Mouse (Mus musculus) kidney, embryonic 16.5 days (tissue): Measurements from ENCODE around the gene Dhx58. TPM values are rescaled to one million over a fixed set of nuclear protein-coding genes. Genes with fewer than 3 reads are reported as not detected.
A peak's percentile ranks its signal among the peaks of the same experiment; 100 is the strongest.

Experiments used
- ATAC-seq: fragments of 200-750 bp; cut with Nextera tagmentation; 2 replicates; pipeline ENCODE4 v1.8.0; 2017; ENCODE audit warnings: moderate TSS enrichment; ENCODE audit not compliant: low FRiP score, low TSS enrichment
- H3K27ac ChIP-seq: fragments of 300-500 bp; sonication (generic); 2 replicates; pipeline ENCODE4 v1.5.1; 2014; ENCODE audit warnings: low read length
- H3K27me3 ChIP-seq: fragments of 300-500 bp; sonication (generic); 2 replicates; pipeline ENCODE4 v1.6.1; 2014; ENCODE audit warnings: low read length, control low read depth, mixed read lengths; ENCODE audit not compliant: insufficient read depth
- H3K36me3 ChIP-seq: fragments of 300-500 bp; sonication (generic); 2 replicates; pipeline ENCODE4 v1.6.1; 2014; ENCODE audit warnings: low read length, control low read depth, mixed read lengths; ENCODE audit not compliant: insufficient read depth
- H3K4me1 ChIP-seq: fragments of 300-500 bp; sonication (generic); 2 replicates; pipeline ENCODE4 v1.6.1; 2014; ENCODE audit warnings: low read length, control low read depth, mixed read lengths; ENCODE audit not compliant: insufficient read depth
- H3K4me2 ChIP-seq: fragments of 300-500 bp; sonication (generic); replicated peaks from 2 replicates; pipeline ENCODE4 v1.6.1; 2014; ENCODE audit warnings: low read depth, low read length
- H3K4me3 ChIP-seq: fragments of 300-500 bp; sonication (generic); 2 replicates; pipeline ENCODE4 v1.5.1; 2014; ENCODE audit warnings: mild to moderate bottlenecking, low read length
- H3K9ac ChIP-seq: fragments of 300-500 bp; sonication (generic); replicated peaks from 2 replicates; pipeline ENCODE4 v1.6.1; 2014; ENCODE audit warnings: low read length
- H3K9me3 ChIP-seq: fragments of 300-500 bp; sonication (generic); 2 replicates; pipeline ENCODE4 v1.6.1; 2016; ENCODE audit warnings: low read length, control low read depth
- WGBS: fragments of 180-500 bp; shearing (Covaris S2); extraction: QIAGEN DNeasy Blood & Tissue Kit; methylation state at CpG from one replicate; pipeline ENCODE4 v1.1.7; 2014; 5-methylcytosine and 5-hydroxymethylcytosine counted together
- polyA plus RNA-seq: library from polyadenylated mRNA; unstranded; fragments of >200 nt; fragmentation: Nextera tagmentation; extraction: Ambion mirVana; gene quantifications from 2 replicates; pipeline ENCODE4 v1.2.1, GENCODE M21; 2015

The Dhx58 gene
- polyA plus RNA-seq, 1 experiment from 2014 or later: 3.2 TPM

DNA sequence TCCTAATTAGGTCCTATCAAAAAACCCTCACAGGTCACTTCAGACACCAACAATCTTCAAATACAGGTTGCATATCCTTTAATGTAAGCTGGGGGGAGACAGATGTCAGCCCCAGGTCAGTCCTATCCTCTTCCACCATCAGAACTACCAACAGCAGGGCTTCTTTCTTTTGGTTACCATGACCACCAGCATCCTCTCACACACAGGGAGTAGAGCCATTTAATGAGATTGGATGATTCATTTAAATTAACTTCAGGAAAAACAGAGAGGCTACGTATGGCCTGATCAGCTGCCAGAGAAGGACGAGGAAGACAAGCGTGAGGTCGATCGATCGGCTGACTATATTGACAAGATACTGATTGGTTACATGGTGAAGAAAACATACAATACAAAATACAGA lies 10.9 kb upstream of the Dhx58 start:
- Histone ChIP-seq H3K9ac (no peak overlapping the region), H3K4me3 (no peak overlapping the region), H3K27me3 (no peaks in the 10 kb centered on the region), H3K9me3 (no peaks in the 10 kb centered on the region), H3K4me2 (no peak overlapping the region), H3K4me1 (peaks cover 31% of the 10 kb centered on the region), H3K27ac (no peak overlapping the region), H3K36me3 (peaks cover 45% of the 10 kb centered on the region)
- WGBS: 89% methylated on average over 6 of the region's 6 CpGs
- ATAC-seq: no peak

GRCm38 (mm10) chr11:100714534-100714915 lies 10.5 kb upstream of the Dhx58 start:
- H3K9me3 ChIP-seq: no peaks in the 10 kb centered on the region
- peak overlapping the region; percentile 55 for H3K4me2 ChIP-seq
- H3K9ac ChIP-seq: peak overlapping the region; percentile 58
- H3K4me3 ChIP-seq: peak overlapping the region; percentile 31
- peak; percentile 13; the same call in 1 of the 2 replicates for ATAC-seq
- H3K27ac ChIP-seq: no peak overlapping the region
- peaks cover 41% of the 10 kb centered on the region for H3K36me3 ChIP-seq
- 50% methylated on average over 6 of the region's 6 CpGs for WGBS
- H3K4me1 ChIP-seq: peaks cover 29% of the 10 kb centered on the region
- no peaks in the 10 kb centered on the region for H3K27me3 ChIP-seq

GRCm38 (mm10) chr11:100713735-100714533 lies 9.9 kb upstream of the Dhx58 start, which contains the start of gene Hspb9:
Hspb9 (plus strand) TSS chr11:100713850.
- H3K27me3 ChIP-seq: no peaks in the 10 kb centered on the region
- ATAC-seq: peak; percentile 8; the same call in 1 of the 2 replicates
- H3K4me3 ChIP-seq: peak within 1 kb of the TSS; percentile 31
- peak within 1 kb of the TSS; percentile 58 for H3K9ac ChIP-seq
- H3K27ac ChIP-seq: peak within 1 kb of the TSS; percentile 48
- H3K36me3 ChIP-seq: peaks cover 42% of the 10 kb centered on the region
- no peaks in the 10 kb centered on the region for H3K9me3 ChIP-seq
- WGBS: 5% methylated on average over 38 of the region's 38 CpGs
- H3K4me2 ChIP-seq: peak within 1 kb of the TSS; percentile 55
- H3K4me1 ChIP-seq: peaks cover 29% of the 10 kb centered on the region

DNA sequence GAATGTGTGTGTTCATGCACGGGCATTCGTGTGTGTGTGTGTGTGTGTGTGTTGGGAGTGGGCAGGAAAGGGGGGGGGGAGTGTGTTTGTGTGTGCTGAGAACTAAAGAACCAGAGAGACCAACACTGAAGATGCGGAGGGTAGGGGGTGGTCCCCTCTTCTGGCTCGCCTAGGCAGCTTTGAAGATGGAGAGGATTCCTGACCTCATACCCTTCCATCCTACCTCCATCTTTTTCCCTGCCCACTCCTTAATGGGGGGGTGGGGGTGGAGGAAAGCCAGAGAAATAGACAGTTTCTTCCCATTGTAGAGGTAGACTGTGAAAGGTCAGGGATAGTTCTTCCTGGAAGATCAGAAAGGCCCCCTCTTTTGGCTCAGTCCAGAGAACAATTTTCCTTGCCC lies 9.1 kb upstream of the Dhx58 start:
- Histone ChIP-seq H3K9me3 (no peaks in the 10 kb centered on the region), H3K27ac (peak overlapping the region; percentile 48), H3K36me3 (peaks cover 43% of the 10 kb centered on the region), H3K4me1 (peaks cover 29% of the 10 kb centered on the region), H3K4me3 (peak overlapping the region; percentile 31; the same call in 1 of the 2 replicates), H3K27me3 (no peaks in the 10 kb centered on the region), H3K9ac (peak overlapping the region; percentile 58; the same call in 1 of the 2 replicates), H3K4me2 (peak overlapping the region; percentile 55)
- ATAC-seq: no peak
- WGBS: 67% methylated on average over 4 of the region's 4 CpGs

- H3K4me1 ChIP-seq: peaks cover 29% of the 10 kb centered on the region
- H3K36me3 ChIP-seq: peaks cover 39% of the 10 kb centered on the region
- 2% methylated on average over 48 of the region's 48 CpGs for WGBS
- H3K4me2 ChIP-seq: peak within 1 kb of the TSS; percentile 55
- ATAC-seq: peak; percentile 90
- H3K27ac ChIP-seq: peak within 1 kb of the TSS; percentile 83
- no peaks in the 10 kb centered on the region for H3K9me3 ChIP-seq
- H3K27me3 ChIP-seq: no peaks in the 10 kb centered on the region
- peak within 1 kb of the TSS; percentile 94 for H3K4me3 ChIP-seq
- H3K9ac ChIP-seq: peak within 1 kb of the TSS; percentile 97
Observed at GRCm38 (mm10) chr11:100711783-100712615, 7.9 kb upstream of the Dhx58 start, which contains the start of gene Kat2a. Kat2a (minus strand) TSS chr11:100712465.

DNA sequence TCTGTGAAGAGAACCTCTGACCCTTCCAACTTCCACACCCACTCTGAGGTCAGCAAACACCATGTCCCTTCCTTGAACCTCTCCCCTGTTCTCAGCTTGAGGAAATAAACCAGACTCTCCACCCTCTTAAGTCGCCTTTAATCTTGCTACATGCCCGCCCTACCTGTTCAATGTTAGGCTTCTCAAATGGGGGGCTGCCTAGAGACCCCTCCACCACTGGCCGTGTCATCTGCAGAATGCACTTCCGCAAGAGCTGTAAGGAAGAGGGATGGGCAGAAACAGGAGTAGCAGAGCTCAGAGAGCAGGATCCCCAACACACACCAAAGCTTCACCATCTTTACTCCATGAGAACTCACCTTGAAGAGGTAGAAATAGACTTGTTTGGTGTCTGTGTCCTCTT lies 6.9 kb upstream of the Dhx58 start:
- Histone ChIP-seq H3K27me3 (no peaks in the 10 kb centered on the region), H3K9me3 (no peaks in the 10 kb centered on the region), H3K4me2 (no peak overlapping the region), H3K27ac (no peak overlapping the region), H3K4me3 (no peak overlapping the region), H3K4me1 (peaks cover 29% of the 10 kb centered on the region), H3K36me3 (peaks cover 39% of the 10 kb centered on the region), H3K9ac (no peak overlapping the region)
- WGBS: 89% methylated on average over 4 of the region's 4 CpGs
- ATAC-seq: no peak

- Histone ChIP-seq H3K27ac (no peak overlapping the region), H3K4me2 (no peak overlapping the region), H3K4me1 (peaks cover 29% of the 10 kb centered on the region), H3K9me3 (no peaks in the 10 kb centered on the region), H3K27me3 (no peaks in the 10 kb centered on the region), H3K4me3 (no peak overlapping the region), H3K9ac (no peak overlapping the region), H3K36me3 (peaks cover 40% of the 10 kb centered on the region)
- 82% methylated on average over 15 of the region's 15 CpGs for WGBS
- no peak for ATAC-seq
Observed at GRCm38 (mm10) chr11:100710528-100710927, 6.5 kb upstream of the Dhx58 start.

GRCm38 (mm10) chr11:100709201-100709810 lies 5.2 kb upstream of the Dhx58 start:
- H3K9me3 ChIP-seq: no peaks in the 10 kb centered on the region
- 92% methylated on average over 9 of the region's 9 CpGs for whole genome bisulfite sequencing
- peaks cover 25% of the 10 kb centered on the region for H3K4me1 ChIP-seq
- no peak overlapping the region for H3K27ac ChIP-seq
- no peak overlapping the region for H3K4me3 ChIP-seq
- no peaks in the 10 kb centered on the region for H3K27me3 ChIP-seq
- ATAC-seq: no peak
- peaks cover 38% of the 10 kb centered on the region for H3K36me3 ChIP-seq
- no peak overlapping the region for H3K4me2 ChIP-seq
- no peak overlapping the region for H3K9ac ChIP-seq

DNA sequence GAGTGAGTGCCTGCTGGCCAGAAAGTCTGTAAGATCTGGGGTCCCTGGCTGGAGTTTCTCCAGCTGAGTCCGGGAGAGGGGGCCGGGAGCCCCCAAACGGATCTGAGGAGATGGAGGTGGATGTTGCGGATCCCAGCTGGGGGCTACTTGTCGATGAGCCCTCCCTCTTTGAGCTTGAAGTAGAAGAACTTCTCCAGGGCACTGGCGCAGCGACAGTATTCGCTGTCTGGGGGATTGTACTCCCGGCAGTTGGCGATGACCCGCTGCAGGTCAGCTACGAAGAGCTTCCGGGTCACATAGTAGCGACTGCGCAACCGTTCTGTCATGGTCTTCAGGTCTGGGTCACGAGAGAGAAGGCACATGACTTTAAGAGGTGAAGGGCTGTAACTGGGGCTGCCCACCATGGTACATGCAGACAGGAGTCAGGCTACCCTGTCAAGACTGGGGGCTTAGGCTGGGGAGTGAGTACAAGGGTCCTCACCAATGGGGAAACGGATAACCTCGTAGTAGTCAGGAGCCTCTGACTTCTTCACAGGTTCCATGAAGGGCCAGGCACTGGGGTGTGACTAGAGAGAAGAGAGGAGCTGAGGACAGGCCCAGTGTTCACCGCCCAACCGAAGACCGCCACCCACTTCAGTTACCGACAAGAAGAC lies 1.1 kb upstream of the Dhx58 start:
- H3K9ac ChIP-seq: no peak overlapping the region
- ATAC-seq: no peak
- no peak overlapping the region for H3K27ac ChIP-seq
- 91% methylated on average over 23 of the region's 23 CpGs for WGBS
- H3K9me3 ChIP-seq: no peaks in the 10 kb centered on the region
- no peaks in the 10 kb centered on the region for H3K27me3 ChIP-seq
- H3K4me3 ChIP-seq: no peak overlapping the region
- peaks cover 38% of the 10 kb centered on the region for H3K36me3 ChIP-seq
- H3K4me2 ChIP-seq: no peak overlapping the region
- H3K4me1 ChIP-seq: 0 out of 2 replicates have a peak, but pooled peaks cover 3% of the 10 kb centered on the region
